Mouse (Mus musculus) retina, embryonic 14.5 days (tissue): ENCODE results near the gene Kpna6.
"Not testable (repeated sequence)": the region's sequence is repeated elsewhere in the genome, so short reads cannot be mapped to it uniquely, and the experiment has no call there.

Experiments
- DNase-seq: peaks from one replicate; pipeline ENCODE4 v3.0.0-alpha.2; 2015; ENCODE audit warnings: low spot score

Kpna6 gene

DNA sequence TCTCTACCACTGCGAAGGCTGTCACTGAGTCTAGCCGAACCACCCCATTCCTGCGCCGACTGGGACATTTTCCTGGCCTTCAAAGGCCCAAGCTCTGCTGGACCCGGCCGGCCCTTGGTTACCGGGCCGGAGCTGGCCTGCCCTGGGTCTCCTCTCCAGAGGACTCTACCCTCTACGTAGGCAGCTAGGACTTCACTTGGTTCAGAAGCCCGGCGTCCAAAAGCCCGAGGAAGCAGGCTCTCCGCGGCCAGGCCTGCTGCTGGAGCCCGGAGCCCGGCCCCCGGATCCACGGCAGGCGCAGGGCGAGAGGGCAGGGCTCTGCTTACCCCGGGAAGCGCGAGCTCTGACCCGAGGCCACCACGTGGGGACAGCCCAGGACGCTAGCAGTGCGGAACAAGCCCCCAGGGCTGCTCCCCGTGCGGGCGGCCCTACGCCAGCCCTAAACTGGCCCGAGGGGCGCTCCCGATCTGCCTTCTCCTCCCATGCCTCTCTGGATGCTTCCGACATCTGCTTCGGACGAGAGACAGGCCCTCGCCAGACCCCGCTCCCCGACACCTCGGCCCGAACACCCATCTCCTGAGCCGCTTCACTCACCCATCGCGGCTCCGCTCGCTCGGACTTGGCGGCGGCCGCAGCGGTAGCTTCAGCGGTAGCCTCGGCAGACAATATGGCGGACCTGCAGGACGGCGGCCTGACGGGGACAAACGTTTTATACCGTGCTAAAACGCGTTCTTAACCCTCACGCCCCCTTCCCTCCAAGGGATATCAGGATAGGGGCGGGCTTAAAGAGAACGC is at the start of gene Kpna6:
Gene Kpna6 (minus strand): TSS at position 685 of the 795 bp plus-strand sequence.
- DNase-seq: peak; percentile 93

GRCm38 (mm10) chr4:129716310-129716709 is 43.7 kb upstream of the Kpna6 start:
- no peak for DNase-seq

- peak; percentile 69 for DNase-seq
These were observed 37.0 kb upstream of the Kpna6 start for GRCm38 (mm10) chr4:129709486-129710129.

DNA sequence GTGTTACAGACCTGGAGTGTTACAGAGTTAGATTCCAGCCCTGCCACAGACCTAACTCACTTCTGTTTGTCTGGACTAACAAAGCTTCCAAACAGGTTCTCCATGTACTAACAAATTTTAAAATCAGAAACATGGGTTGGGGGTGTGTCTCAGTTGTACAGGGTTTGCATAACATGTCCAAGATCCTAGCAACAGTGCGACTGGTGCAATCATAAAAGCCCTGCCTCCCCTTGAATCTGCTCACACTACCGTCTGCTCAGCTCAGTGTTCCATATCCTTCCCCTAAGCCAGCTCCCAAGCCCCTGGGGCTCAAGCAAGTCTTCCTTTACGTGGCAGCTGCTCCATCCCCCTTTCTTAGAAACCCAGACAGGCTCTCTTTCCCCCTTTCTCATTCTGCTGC is 34.2 kb upstream of the Kpna6 start:
- no peak for DNase-seq

- peak; percentile 72 for DNase-seq
These were observed 29.9 kb upstream of the Kpna6 start for GRCm38 (mm10) chr4:129702454-129702853.

DNA sequence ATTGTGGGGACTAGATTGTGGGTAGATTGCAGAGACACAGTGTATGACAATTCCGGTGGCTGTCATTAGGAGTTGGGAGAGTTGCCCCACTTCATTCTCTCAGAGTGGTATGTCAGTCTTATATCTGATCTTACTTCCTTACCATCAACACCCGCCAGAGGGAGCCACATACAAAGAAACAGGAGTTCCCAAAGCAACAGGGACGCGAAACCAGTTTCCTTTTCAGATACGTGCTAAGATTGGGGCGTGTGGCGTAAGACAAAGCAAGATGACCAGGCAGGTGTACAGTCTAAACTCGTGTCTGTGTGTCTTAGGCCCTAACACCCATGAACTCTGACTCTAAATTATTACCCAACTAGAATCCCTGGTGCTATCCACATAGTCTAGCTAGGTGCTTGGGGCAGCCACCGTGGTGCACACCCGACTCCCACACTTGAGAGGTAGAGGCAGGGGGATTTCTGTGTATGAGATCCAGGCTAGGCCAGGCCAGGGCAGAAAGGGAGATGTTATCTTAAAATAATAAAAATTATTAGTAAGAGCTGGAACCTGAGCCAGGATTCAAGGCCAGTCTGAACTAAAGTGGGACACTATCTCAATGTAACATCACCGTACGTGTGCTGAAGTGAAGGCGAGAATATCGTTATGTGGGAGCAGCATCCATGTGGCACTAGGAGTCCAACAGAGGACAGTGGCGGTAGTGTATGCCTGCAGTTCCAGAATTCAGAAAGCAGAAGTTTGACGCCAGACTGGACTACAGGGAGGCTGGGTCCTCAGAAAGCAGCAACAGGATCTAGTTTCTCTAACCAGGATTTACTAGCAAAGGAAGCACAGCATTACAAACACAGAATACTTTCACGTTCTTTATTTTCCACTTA is 29.2 kb upstream of the Kpna6 start:
- peak; percentile 94 for DNase-seq

DNA sequence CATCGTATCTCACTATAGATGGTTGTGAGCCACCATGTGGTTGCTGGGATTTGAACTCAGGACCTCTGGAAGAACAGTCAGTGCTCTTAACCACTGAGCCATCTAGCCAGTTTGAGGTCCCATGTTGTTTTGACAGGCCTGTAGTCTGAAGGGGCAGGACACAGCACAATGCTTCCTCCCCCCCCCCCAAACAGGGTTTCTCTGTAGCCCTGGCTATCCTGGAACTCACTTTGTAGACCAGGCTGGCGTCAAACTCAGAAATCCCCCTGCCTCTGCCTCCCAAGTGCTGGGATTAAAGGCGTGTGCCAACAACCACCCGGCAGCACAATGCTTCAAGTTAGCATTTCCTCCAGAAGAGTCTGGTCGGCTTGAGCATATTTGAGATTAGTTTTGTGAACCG is 28.1 kb upstream of the Kpna6 start:
- not testable (repeated sequence) for DNase-seq

- no peak for DNase-seq
These were observed 27.6 kb upstream of the Kpna6 start for GRCm38 (mm10) chr4:129700216-129700615.

- no peak for DNase-seq
These were observed 24.6 kb upstream of the Kpna6 start for GRCm38 (mm10) chr4:129697191-129697590.

- DNase-seq: peak; percentile 94
These were observed 23.8 kb upstream of the Kpna6 start, which contains the start of gene Tmem39b for GRCm38 (mm10) chr4:129696158-129696985. TSS of gene Tmem39b (minus strand) at chr4:129696838.

- DNase-seq: no peak
These were observed 23.2 kb upstream of the Kpna6 start for GRCm38 (mm10) chr4:129695815-129696157.

GRCm38 (mm10) chr4:129684531-129684930 is 12.0 kb upstream of the Kpna6 start:
- no peak for DNase-seq

DNA sequence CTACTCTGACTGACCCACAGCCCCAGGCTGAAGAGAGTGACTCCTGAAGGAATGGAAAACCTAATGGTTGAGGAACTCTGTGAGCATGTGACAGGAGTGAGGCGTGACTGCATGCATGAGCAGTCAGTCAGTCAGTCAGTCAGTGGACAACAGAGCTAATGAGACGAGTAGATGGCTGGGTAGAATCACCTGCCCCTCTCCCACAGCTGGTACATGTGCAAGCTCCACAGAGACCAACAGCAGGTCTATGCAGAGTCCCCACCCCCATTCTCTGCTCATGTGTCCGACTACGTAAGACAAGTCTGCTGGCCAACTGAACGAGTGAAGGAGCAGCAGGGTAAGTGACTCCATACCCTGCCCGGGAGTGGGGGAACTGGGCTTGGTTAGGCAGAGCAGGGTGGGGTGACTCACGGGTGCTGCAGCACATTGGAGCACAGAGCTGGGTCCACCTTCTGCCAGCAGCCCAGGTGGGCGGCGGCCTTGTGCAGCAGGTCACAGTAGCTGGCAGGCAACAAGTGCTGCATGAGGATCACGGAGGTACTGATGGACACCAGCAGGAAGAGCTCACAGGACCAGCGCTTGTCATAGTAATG is 11.4 kb upstream of the Kpna6 start:
- no peak for DNase-seq

DNA sequence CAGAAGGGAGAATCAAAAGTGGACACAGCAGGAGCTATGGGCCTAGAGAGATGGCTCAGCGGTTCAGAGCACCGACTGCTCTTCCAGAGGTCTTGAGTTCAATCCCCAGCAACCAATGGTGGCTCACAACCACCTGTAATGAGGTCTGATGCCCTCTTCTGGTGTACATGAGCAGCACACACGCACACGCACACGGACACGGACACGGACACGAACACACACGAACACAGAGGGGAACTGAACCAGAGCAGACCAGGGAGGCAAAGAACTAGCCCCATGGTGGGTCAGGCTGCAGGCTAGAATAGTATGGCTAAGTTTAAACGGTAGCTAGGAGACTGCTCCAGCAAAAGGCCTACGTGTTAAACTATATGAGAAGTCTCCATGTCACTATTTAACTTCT is 9.3 kb upstream of the Kpna6 start:
- no peak for DNase-seq

- no peak for DNase-seq
These were observed 397 bp upstream of the Kpna6 start for GRCm38 (mm10) chr4:129672878-129673449.

GRCm38 (mm10) chr4:129671491-129672082 is 980 bp downstream of the Kpna6 start:
- DNase-seq: peak; percentile 75

GRCm38 (mm10) chr4:129662255-129662813 is 10.2 kb downstream of the Kpna6 start:
- DNase-seq: no peak

GRCm38 (mm10) chr4:129661584-129661983 is 11.0 kb downstream of the Kpna6 start:
- no peak for DNase-seq

DNA sequence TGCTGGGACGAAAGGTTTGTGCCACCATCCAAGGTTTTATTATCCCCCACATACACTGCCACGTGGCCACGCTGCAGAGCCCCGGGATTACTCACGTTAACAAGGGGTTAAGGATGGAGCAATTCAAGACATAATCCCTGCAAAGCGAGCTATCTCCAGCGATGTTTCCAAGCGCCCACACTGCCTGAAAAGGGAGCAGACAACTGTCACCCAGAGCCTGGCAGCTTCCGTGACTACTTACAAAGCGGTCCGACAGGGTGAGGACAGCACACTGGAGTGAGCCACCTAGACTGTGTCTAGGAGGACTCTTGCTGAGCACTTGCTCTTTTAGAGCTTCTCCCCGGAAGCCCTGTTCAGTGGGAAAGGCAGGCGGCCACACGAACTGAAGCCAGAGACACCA is 17.8 kb downstream of the Kpna6 start:
- DNase-seq: no peak

DNA sequence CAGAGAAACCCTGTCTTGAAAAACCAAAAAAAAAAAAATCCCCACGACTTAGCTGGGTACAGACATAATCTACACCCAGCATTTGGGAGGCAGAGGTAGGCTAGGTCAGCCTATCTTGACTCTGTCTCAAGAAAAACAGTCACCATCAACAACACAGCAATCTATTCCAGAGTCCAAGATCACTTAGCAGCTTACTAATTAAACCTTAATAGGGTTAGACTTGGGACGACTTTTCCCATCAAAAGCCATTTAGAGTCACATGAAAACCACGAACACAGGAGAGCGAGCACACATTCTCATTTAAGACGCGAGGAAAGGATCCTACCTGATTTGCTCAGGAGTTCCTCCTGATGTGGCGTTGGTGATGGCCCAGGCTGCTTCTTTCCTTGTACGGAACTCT is 22.2 kb downstream of the Kpna6 start:
- no peak for DNase-seq
